Mouse (Mus musculus) skeletal muscle tissue, adult 2 months (tissue): ENCODE measurements around the gene Krtap26-1.

Experiments
- DNase-seq: peaks from one replicate; pipeline ENCODE4 v3.0.0-alpha.2; 2012; ENCODE audit warnings: low read depth, low spot score

Gene Krtap26-1

GRCm38 (mm10) chr16:88647358-88647846, at the start of gene Krtap26-1:
TSS of gene Krtap26-1 (minus strand) at chr16:88647796.
- no peak for DNase-seq

GRCm38 (mm10) chr16:88696256-88696655, 48.7 kb upstream of the Krtap26-1 start:
- no peak for DNase-seq

- no peak for DNase-seq
Observed at GRCm38 (mm10) chr16:88681282-88681681, 33.7 kb upstream of the Krtap26-1 start.

DNA sequence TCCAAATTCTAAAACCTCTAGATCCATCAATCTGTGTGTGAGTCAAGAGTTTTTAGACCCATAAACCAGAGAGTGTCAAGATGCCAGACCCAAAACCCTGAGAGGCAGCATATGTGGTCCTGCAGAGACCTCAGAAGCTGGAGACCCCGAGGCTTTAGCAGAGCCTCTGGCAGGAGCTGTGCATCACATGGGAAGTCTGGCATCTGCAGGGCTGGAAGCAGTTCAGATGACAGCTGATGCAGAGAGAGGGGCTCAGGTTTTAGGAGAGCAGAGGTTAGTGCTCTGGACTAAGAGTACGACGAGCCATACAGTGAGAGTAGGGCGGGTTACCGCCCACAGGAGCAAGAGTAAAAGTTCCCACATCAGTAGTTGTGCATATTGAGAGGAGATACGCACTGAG, 31.5 kb upstream of the Krtap26-1 start:
- DNase-seq: no peak

GRCm38 (mm10) chr16:88671571-88671970, 24.0 kb upstream of the Krtap26-1 start, which contains the start of gene Krtap27-1:
TSS of gene Krtap27-1 (minus strand) at chr16:88671671.
- no peak for DNase-seq

- peak; percentile 10 for DNase-seq
Observed at GRCm38 (mm10) chr16:88657426-88657825, 9.8 kb upstream of the Krtap26-1 start.

DNA sequence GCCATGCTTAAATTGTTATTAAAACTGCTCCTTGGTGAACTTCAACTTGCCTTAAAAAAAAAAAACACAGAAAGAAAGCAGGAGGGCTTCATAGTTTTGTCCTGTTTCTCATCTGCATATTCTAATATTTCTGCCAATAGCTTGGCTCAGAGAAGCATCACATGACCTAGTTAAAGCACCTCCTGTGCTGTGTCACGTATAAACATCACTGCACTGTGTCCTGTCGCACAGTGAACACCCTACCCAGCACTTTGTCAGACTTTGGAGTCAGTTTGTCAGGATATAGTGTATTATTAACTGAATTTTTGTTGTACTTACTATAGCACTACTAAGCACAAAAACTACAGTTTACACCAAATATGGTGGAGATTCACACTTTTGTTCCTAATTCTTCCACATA, 4.4 kb upstream of the Krtap26-1 start:
- no peak for DNase-seq

DNA sequence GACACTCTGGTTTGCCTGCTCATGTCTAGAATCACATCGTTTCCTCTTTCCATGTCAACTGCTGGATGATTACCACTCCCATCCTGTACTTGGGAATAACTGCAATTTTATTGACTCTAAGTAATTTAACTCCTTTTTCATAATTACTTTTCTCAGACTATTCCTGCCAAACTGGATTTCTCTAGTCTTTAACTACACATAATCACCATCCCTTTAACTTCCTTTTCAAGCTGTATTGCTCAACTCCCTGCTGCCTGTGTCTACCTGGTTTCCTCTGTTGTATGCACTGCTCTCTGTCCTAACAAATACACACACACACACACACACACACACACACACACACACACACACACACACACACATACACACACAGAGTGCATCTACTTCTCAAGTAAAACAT, 3.5 kb upstream of the Krtap26-1 start:
- no peak for DNase-seq

DNA sequence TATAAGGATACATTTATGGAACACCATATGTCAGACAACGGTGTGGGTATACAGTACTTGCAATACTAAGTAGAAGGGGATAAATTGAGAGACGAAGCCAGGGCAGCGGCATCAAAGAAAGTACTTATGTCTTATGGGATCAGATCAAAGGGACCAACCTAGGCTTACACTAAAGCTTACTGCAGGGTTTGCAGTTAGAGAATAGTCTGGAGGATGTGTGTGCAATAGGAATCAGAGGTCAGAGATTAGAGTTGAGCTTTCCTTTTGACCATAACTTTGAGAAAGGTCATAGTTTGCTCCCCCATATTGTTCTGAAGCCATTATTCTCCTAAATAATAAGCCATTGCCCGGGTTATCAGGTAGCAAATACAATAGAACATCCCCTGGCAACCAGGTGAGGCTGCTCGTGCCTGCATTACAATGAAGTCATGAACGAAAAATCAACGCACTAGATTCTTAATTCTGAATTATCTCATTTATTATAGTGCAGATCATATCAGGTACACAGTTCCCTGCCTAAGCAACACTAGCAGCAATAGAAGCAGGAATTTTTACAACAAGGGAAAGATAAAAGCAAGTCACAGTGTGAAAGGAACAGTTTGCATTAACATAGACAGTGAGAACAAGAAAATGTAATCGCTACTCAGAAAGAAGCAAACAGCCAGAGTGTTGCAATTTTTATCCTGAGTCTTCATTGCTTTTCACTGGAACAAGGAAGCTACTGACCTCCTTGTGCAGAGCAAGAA, 1.1 kb downstream of the Krtap26-1 start:
- no peak for DNase-seq

GRCm38 (mm10) chr16:88640053-88640452, 7.5 kb downstream of the Krtap26-1 start:
- DNase-seq: no peak

DNA sequence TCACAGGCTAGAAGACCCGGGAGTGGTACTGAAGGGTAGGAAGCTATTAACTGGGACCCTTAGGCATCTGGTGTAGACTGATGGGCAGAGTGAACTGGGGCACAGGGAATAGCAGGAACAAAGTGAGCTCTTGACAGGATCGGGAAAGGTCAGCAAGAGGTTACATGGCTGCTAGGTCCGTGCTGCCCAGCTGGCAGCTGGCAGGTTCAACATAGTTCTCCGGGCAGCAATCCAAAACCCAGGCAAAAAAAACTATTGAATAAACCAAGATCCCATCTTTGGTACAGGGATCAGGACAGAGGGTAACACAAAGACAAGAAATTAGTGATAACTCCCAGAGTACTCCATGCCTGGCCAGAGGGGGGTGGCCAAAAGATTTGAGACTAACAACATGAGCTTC, 12.5 kb downstream of the Krtap26-1 start:
- DNase-seq: no peak

GRCm38 (mm10) chr16:88631474-88631873, 16.1 kb downstream of the Krtap26-1 start:
- DNase-seq: no peak

DNA sequence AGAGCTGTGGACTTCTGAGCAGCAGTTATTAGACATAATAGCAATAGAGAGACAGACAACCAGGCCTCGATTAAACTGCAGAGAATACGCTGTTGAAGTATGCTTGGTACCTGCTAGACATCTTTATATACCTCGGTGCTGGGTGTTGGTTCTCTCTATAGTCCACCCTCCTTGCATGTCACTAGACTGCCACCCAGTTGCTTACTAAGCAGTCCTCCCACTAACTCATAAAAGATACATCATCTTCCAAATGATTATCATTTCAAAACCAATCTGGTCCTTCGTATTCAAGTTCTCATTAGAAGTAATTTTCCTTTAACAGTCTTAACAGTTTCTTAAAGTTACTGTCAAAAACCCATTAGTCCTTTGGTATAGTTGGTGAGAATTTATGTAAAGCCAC, 20.0 kb downstream of the Krtap26-1 start, which contains the start of gene 2310079G19Rik:
TSS of gene 2310079G19Rik (minus strand) at position 101 of the 400 bp plus-strand sequence.
- no peak for DNase-seq

DNA sequence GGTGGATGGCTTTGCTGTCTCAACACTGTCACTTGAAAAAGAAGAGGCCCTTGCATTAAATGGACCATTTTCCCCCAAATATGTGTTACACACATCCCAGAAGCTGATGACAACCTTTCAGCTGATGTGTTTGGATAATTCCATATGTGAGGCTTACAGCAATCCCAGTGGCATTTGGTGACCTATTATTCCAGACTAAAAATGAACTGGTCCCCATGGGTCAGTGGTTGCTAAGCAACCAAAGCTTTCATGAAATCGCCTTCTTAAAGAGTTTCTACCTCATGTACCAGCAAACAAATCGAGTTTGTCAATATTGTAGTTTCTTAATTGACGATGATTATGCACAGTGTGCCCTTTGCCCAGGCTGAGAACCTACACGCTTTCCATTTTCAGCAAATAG, 34.9 kb downstream of the Krtap26-1 start:
- DNase-seq: no peak

- DNase-seq: no peak
Observed at GRCm38 (mm10) chr16:88611922-88612321, 35.7 kb downstream of the Krtap26-1 start, which contains the start of gene Krtap24-1. TSS of gene Krtap24-1 (minus strand) at chr16:88612279.

- DNase-seq: no peak
Observed at GRCm38 (mm10) chr16:88604570-88604969, 43.0 kb downstream of the Krtap26-1 start.

DNA sequence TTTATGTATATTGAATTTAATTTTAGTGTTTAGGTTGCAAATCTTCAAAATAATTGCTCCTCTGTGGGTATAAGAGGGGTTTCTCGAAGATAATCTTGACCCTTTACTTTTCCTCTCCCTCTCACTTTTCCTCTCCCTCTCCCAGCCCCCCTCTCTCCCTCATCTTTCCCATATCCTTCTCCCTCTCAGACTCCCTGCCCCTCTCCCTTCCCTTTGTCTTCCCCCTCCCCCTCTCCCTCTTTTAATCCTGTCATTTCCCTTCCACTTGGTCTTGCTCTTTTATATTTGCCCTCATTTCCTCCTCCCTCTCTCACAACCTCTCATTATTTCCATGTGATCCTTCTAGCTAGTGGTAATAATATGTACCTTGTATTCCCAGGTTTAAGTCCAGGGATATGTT, 45.1 kb downstream of the Krtap26-1 start:
- DNase-seq: no peak

DNA sequence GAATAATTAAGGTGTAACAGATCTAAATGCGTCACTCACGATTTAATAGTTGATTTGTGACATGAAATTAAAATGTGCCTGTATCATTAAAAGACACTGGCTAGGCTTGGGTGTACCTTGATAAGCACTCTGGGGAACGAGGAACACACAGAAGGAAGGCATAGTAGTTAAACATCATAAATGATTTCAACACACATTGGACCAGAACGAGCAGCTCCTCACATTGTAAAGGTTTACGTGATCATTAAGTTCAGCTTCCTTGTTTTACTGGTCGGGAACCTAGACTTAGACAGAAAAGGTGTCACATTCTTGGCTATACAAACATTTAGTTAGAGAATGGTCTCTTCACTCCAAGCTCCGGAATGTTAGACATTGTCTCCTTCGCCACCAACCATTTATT, 47.3 kb downstream of the Krtap26-1 start:
- no peak for DNase-seq

- no peak for DNase-seq
Observed at GRCm38 (mm10) chr16:88599504-88600237, 47.9 kb downstream of the Krtap26-1 start.
